Mouse (Mus musculus) hindbrain, embryonic 14.5 days (tissue): ENCODE measurements around the gene Spag7. TPM values are rescaled to one million over a fixed set of nuclear protein-coding genes. Genes with fewer than 3 reads are reported as not detected.

Experiments used
- ATAC-seq: fragments of 200-750 bp; cut with Nextera tagmentation; 2 replicates; pipeline ENCODE4 v1.8.0; 2017; ENCODE audit warnings: moderate number of reproducible peaks, mild to moderate bottlenecking, moderate TSS enrichment, moderate library complexity; ENCODE audit not compliant: low FRiP score
- DNase-seq: peaks from one replicate; pipeline ENCODE4 v3.0.0-alpha.2; 2015; ENCODE audit warnings: low spot score
- H3K27ac ChIP-seq: fragments of 300-500 bp; sonication (generic); 2 replicates; pipeline ENCODE4 v1.5.1; 2014; ENCODE audit warnings: mild to moderate bottlenecking, moderate library complexity
- H3K27me3 ChIP-seq: fragments of 300-500 bp; sonication (generic); 2 replicates; pipeline ENCODE4 v1.6.1; 2014; ENCODE audit warnings: mild to moderate bottlenecking, low read length, mixed read lengths; ENCODE audit not compliant: control insufficient read depth, insufficient read depth
- H3K36me3 ChIP-seq: fragments of 300-500 bp; sonication (generic); replicated peaks from 2 replicates; pipeline ENCODE4 v1.6.1; 2014; ENCODE audit not compliant: control insufficient read depth, insufficient read depth
- H3K4me1 ChIP-seq: fragments of 300-500 bp; sonication (generic); replicated peaks from 2 replicates; pipeline ENCODE4 v1.6.1; 2014; ENCODE audit warnings: antibody characterized with exemption, low read length, mixed read lengths; ENCODE audit not compliant: control insufficient read depth, insufficient read depth
- H3K4me2 ChIP-seq: fragments of 300-500 bp; sonication (generic); replicated peaks from 2 replicates; pipeline ENCODE4 v1.6.1; 2014; ENCODE audit warnings: mild to moderate bottlenecking, moderate library complexity
- H3K4me3 ChIP-seq: fragments of 300-500 bp; sonication (generic); replicated peaks from 2 replicates; pipeline ENCODE4 v1.5.1; 2014; ENCODE audit warnings: mild to moderate bottlenecking, low read length
- H3K9ac ChIP-seq: fragments of 300-500 bp; sonication (generic); 2 replicates; pipeline ENCODE4 v1.6.1; 2014
- H3K9me3 ChIP-seq: fragments of 300-500 bp; sonication (generic); 2 replicates; pipeline ENCODE4 v1.6.1; 2016; ENCODE audit warnings: low read length; ENCODE audit not compliant: control insufficient read depth
- WGBS: fragments of 180-500 bp; shearing (Covaris S2); extraction: QIAGEN DNeasy Blood & Tissue Kit; methylation state at CpG from one replicate; pipeline ENCODE4 v1.1.7; 2014; 5-methylcytosine and 5-hydroxymethylcytosine counted together
- polyA plus RNA-seq: library from polyadenylated mRNA; unstranded; fragments of >200 nt; fragmentation: Nextera tagmentation; extraction: Ambion mirVana; gene quantifications from 2 replicates; pipeline ENCODE4 v1.2.1, GENCODE M21; 2014

Gene Spag7
- polyA plus RNA-seq, 1 experiment from 2014 or later, result 115 TPM

GRCm38 (mm10) chr11:70641241-70641640 is 28.0 kb downstream of the Spag7 start:
- DNase-seq, result no peak
- Histone ChIP-seq H3K4me3 (no peak overlapping the region), H3K36me3 (peaks cover 30% of the 10 kb centered on the region), H3K4me2 (no peak overlapping the region), H3K27me3 (no peaks in the 10 kb centered on the region), H3K4me1 (peaks cover 12% of the 10 kb centered on the region), H3K27ac (no peak overlapping the region), H3K9me3 (no peaks in the 10 kb centered on the region), H3K9ac (no peak overlapping the region)
- ATAC-seq, result no peak
- WGBS, result 86% methylated on average over 7 of the region's 7 CpGs

- H3K4me3 ChIP-seq, result no peak overlapping the region
- no peaks in the 10 kb centered on the region for H3K27me3 ChIP-seq
- H3K9me3 ChIP-seq, result no peaks in the 10 kb centered on the region
- no peak overlapping the region for H3K4me2 ChIP-seq
- 81% methylated on average over 8 of the region's 8 CpGs for WGBS
- H3K36me3 ChIP-seq, result peaks cover 24% of the 10 kb centered on the region
- H3K9ac ChIP-seq, result no peak overlapping the region
- no peaks in the 10 kb centered on the region; the same call in 1 of the 2 replicates for H3K4me1 ChIP-seq
- ATAC-seq, result no peak
- DNase-seq, result no peak
- no peak overlapping the region for H3K27ac ChIP-seq
Measured at GRCm38 (mm10) chr11:70639976-70640375, 29.2 kb downstream of the Spag7 start.

GRCm38 (mm10) chr11:70638714-70639278 is 30.4 kb downstream of the Spag7 start, which contains the start of gene Gp1ba:
Gene Gp1ba (plus strand): TSS chr11:70639122.
- Histone ChIP-seq H3K27me3 (no peaks in the 10 kb centered on the region), H3K4me1 (no peaks in the 10 kb centered on the region), H3K4me3 (no peak within 1 kb of the TSS), H3K27ac (no peak within 1 kb of the TSS), H3K4me2 (no peak within 1 kb of the TSS), H3K9me3 (no peaks in the 10 kb centered on the region), H3K9ac (no peak within 1 kb of the TSS), H3K36me3 (peaks cover 12% of the 10 kb centered on the region; the same call in 1 of the 2 replicates)
- WGBS, result 53% methylated on average over 5 of the region's 5 CpGs
- no peak for ATAC-seq
- DNase-seq, result no peak

GRCm38 (mm10) chr11:70638293-70638692 is 30.9 kb downstream of the Spag7 start:
- Histone ChIP-seq H3K4me3 (no peak overlapping the region), H3K27me3 (no peaks in the 10 kb centered on the region), H3K9me3 (no peaks in the 10 kb centered on the region), H3K4me2 (no peak overlapping the region), H3K36me3 (peaks cover 8% of the 10 kb centered on the region; the same call in 1 of the 2 replicates), H3K9ac (no peak overlapping the region), H3K4me1 (no peaks in the 10 kb centered on the region), H3K27ac (no peak overlapping the region)
- ATAC-seq (no peak), DNase-seq (no peak)
- WGBS, result 95% methylated on average over 1 of the region's 1 CpGs

GRCm38 (mm10) chr11:70637764-70638163 is 31.5 kb downstream of the Spag7 start:
- H3K4me3 ChIP-seq, result no peak overlapping the region
- H3K27me3 ChIP-seq, result no peaks in the 10 kb centered on the region
- H3K4me2 ChIP-seq, result no peak overlapping the region
- ATAC-seq (no peak), DNase-seq (no peak)
- no peak overlapping the region for H3K27ac ChIP-seq
- no peaks in the 10 kb centered on the region for H3K9me3 ChIP-seq
- H3K9ac ChIP-seq, result no peak overlapping the region
- H3K4me1 ChIP-seq, result no peaks in the 10 kb centered on the region
- 100% methylated on average over 1 of the region's 1 CpGs for WGBS
- H3K36me3 ChIP-seq, result peaks cover 3% of the 10 kb centered on the region; the same call in 1 of the 2 replicates

- Histone ChIP-seq H3K9ac (no peak overlapping the region), H3K27ac (no peak overlapping the region)
- 86% methylated on average over 4 of the region's 4 CpGs for WGBS
Measured at GRCm38 (mm10) chr11:70635601-70636000, 33.6 kb downstream of the Spag7 start.

GRCm38 (mm10) chr11:70630129-70630528 is 39.1 kb downstream of the Spag7 start:
- Histone ChIP-seq H3K27ac (no peak overlapping the region), H3K4me3 (no peak overlapping the region), H3K36me3 (no peaks in the 10 kb centered on the region), H3K9me3 (no peaks in the 10 kb centered on the region), H3K27me3 (no peaks in the 10 kb centered on the region), H3K4me2 (no peak overlapping the region), H3K4me1 (no peaks in the 10 kb centered on the region), H3K9ac (no peak overlapping the region)
- WGBS, result 78% methylated on average over 7 of the region's 7 CpGs
- ATAC-seq, result no peak
- no peak for DNase-seq

More at GRCm38 (mm10) chr11:70635601-70636000, 33.6 kb downstream of the Spag7 start:
- Histone ChIP-seq H3K4me2 (no peak overlapping the region), H3K27me3 (no peaks in the 10 kb centered on the region), H3K4me1 (no peaks in the 10 kb centered on the region), H3K9me3 (no peaks in the 10 kb centered on the region), H3K4me3 (no peak overlapping the region), H3K36me3 (no peaks in the 10 kb centered on the region)
- DNase-seq (no peak), ATAC-seq (no peak)

GRCm38 (mm10) chr11:70629557-70629956 is 39.7 kb downstream of the Spag7 start:
- WGBS, result 59% methylated on average over 5 of the region's 5 CpGs
- Histone ChIP-seq H3K9me3 (no peaks in the 10 kb centered on the region), H3K4me3 (no peak overlapping the region), H3K4me2 (no peak overlapping the region), H3K9ac (no peak overlapping the region), H3K4me1 (no peaks in the 10 kb centered on the region), H3K36me3 (no peaks in the 10 kb centered on the region), H3K27ac (no peak overlapping the region), H3K27me3 (no peaks in the 10 kb centered on the region)
- DNase-seq (no peak), ATAC-seq (no peak)

GRCm38 (mm10) chr11:70628431-70628830 is 40.8 kb downstream of the Spag7 start:
- no peaks in the 10 kb centered on the region for H3K27me3 ChIP-seq
- WGBS, result 81% methylated on average over 2 of the region's 2 CpGs
- no peak overlapping the region for H3K4me3 ChIP-seq
- H3K36me3 ChIP-seq, result no peaks in the 10 kb centered on the region
- H3K9ac ChIP-seq, result no peak overlapping the region
- no peak overlapping the region for H3K27ac ChIP-seq
- H3K4me1 ChIP-seq, result no peaks in the 10 kb centered on the region
- H3K4me2 ChIP-seq, result no peak overlapping the region
- H3K9me3 ChIP-seq, result no peaks in the 10 kb centered on the region
- no peak for ATAC-seq
- no peak for DNase-seq

GRCm38 (mm10) chr11:70626877-70627276 is 42.3 kb downstream of the Spag7 start:
- no peak overlapping the region for H3K4me2 ChIP-seq
- 73% methylated on average over 4 of the region's 4 CpGs for WGBS
- H3K9ac ChIP-seq, result no peak overlapping the region
- H3K27ac ChIP-seq, result no peak overlapping the region
- H3K27me3 ChIP-seq, result no peaks in the 10 kb centered on the region
- ATAC-seq, result no peak
- no peak overlapping the region for H3K4me3 ChIP-seq
- no peaks in the 10 kb centered on the region for H3K9me3 ChIP-seq
- no peaks in the 10 kb centered on the region for H3K36me3 ChIP-seq
- DNase-seq, result no peak
- H3K4me1 ChIP-seq, result no peaks in the 10 kb centered on the region
